Mouse (Mus musculus) heart, embryonic 11.5 days (tissue): Measurements from ENCODE around the gene Arid3a. TPM values are rescaled to one million over a fixed set of nuclear protein-coding genes. Genes with fewer than 3 reads are reported as not detected.

ENCODE experiments used
- ATAC-seq: fragments of 200-750 bp; cut with Nextera tagmentation; replicated peaks from 2 replicates; pipeline ENCODE4 v1.8.0; 2017; ENCODE audit warnings: moderate library complexity; ENCODE audit not compliant: insufficient number of reproducible peaks, low FRiP score, low TSS enrichment
- H3K27ac ChIP-seq: fragments of 300-500 bp; sonication (generic); 2 replicates; pipeline ENCODE4 v1.5.1; 2014; ENCODE audit warnings: mild to moderate bottlenecking, low read depth, low read length
- H3K27me3 ChIP-seq: fragments of 300-500 bp; sonication (generic); 2 replicates; pipeline ENCODE4 v1.6.1; 2014; ENCODE audit warnings: mild to moderate bottlenecking, low read length, mixed read lengths; ENCODE audit not compliant: control insufficient read depth, insufficient read depth
- H3K36me3 ChIP-seq: fragments of 300-500 bp; sonication (generic); 2 replicates; pipeline ENCODE4 v1.6.1; 2014; ENCODE audit warnings: mild to moderate bottlenecking, low read length, moderate library complexity, mixed read lengths; ENCODE audit not compliant: control insufficient read depth, insufficient read depth
- H3K4me1 ChIP-seq: fragments of 300-500 bp; sonication (generic); 2 replicates; pipeline ENCODE4 v1.6.1; 2014; ENCODE audit warnings: low read length; ENCODE audit not compliant: control insufficient read depth, insufficient read depth
- H3K4me2 ChIP-seq: fragments of 300-500 bp; sonication (generic); 2 replicates; pipeline ENCODE4 v1.6.1; 2014; ENCODE audit warnings: mild to moderate bottlenecking, moderate library complexity
- H3K4me3 ChIP-seq: fragments of 300-500 bp; sonication (generic); 2 replicates; pipeline ENCODE4 v1.5.1; 2014; ENCODE audit warnings: low read depth, low read length
- H3K9ac ChIP-seq: fragments of 300-500 bp; sonication (generic); 2 replicates; pipeline ENCODE4 v1.6.1; 2014; ENCODE audit warnings: mild to moderate bottlenecking, low read depth, low read length, moderate library complexity
- H3K9me3 ChIP-seq: fragments of 300-500 bp; sonication (generic); replicated peaks from 2 replicates; pipeline ENCODE4 v1.6.1; 2016; ENCODE audit warnings: low read length; ENCODE audit not compliant: control insufficient read depth
- WGBS: fragments of 180-500 bp; shearing (Covaris S2); extraction: QIAGEN DNeasy Blood & Tissue Kit; methylation state at CpG from one replicate; pipeline ENCODE4 v1.1.7; 2014; ENCODE audit not compliant: insufficient replicate concordance; 5-methylcytosine and 5-hydroxymethylcytosine counted together
- polyA plus RNA-seq: library from polyadenylated mRNA; unstranded; fragments of >200 nt; fragmentation: Nextera tagmentation; extraction: Ambion mirVana; gene quantifications from 2 replicates; pipeline ENCODE4 v1.2.1, GENCODE M21; 2014

Arid3a gene
- polyA plus RNA-seq, 1 experiment from 2014 or later: 12.7 TPM

DNA sequence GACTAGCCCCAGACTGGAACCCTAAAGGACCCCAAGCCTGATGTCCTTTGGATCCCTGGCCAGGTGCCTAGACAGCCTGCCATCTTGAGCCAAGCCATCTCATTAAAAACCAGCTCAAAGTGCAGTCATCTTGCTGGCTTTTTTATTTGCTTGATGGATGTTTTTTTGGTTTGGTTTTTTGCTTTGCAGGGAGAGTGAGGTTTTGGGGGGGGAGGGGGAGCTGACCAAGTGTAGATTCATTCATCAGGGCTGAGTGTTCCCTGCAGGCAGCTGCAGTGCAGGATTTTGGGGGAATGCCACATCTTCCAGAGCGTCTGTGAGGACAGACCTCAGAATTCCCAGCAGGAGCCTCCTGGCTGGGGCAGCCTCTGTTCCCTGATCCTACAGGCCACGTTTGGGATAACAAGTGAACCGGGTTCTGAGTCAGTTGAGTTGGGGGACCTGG is 42.3 kb downstream of the Arid3a start:
- H3K36me3 ChIP-seq: peaks cover 29% of the 10 kb centered on the region
- no peak overlapping the region for H3K9ac ChIP-seq
- no peak overlapping the region for H3K4me2 ChIP-seq
- WGBS: 14% methylated on average over 3 of the region's 3 CpGs
- H3K27ac ChIP-seq: no peak overlapping the region
- peaks cover 39% of the 10 kb centered on the region for H3K27me3 ChIP-seq
- peaks cover 8% of the 10 kb centered on the region for H3K4me1 ChIP-seq
- H3K9me3 ChIP-seq: no peaks in the 10 kb centered on the region
- H3K4me3 ChIP-seq: no peak overlapping the region
- no peak for ATAC-seq

GRCm38 (mm10) chr10:79970415-79971182 is 43.8 kb downstream of the Arid3a start, which contains the start of gene Grin3b:
TSS of gene Grin3b (plus strand) at chr10:79970715.
- H3K27me3 ChIP-seq: peaks cover 39% of the 10 kb centered on the region
- 8% methylated on average over 41 of the region's 47 CpGs for WGBS
- peaks cover 8% of the 10 kb centered on the region for H3K4me1 ChIP-seq
- H3K27ac ChIP-seq: no peak within 1 kb of the TSS
- H3K4me3 ChIP-seq: peak within 1 kb of the TSS; percentile 46
- peaks cover 31% of the 10 kb centered on the region for H3K36me3 ChIP-seq
- H3K9me3 ChIP-seq: no peaks in the 10 kb centered on the region
- peak within 1 kb of the TSS; percentile 93 for H3K4me2 ChIP-seq
- no peak for ATAC-seq
- peak within 1 kb of the TSS; percentile 63 for H3K9ac ChIP-seq

DNA sequence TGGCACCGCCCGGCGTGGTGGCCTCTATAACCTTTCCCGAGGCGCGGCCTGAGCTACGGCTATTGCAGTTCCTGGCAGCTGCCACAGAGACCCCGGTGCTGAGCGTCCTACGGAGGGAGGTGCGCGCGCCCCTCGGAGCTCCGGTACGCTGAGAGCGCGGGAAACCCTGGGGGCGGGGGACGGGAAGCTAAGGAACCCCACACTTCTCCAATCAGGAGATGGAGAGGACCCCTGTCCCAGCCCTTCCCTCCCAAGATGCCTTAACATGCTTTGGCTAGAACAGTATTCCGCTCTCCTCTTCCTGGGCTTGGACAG is 44.3 kb downstream of the Arid3a start:
- Histone ChIP-seq H3K4me2 (peak overlapping the region; percentile 93), H3K9me3 (no peaks in the 10 kb centered on the region), H3K4me1 (peaks cover 8% of the 10 kb centered on the region), H3K9ac (peak overlapping the region; percentile 63), H3K27ac (no peak overlapping the region), H3K36me3 (peaks cover 31% of the 10 kb centered on the region), H3K27me3 (peaks cover 39% of the 10 kb centered on the region), H3K4me3 (peak overlapping the region; percentile 46)
- WGBS: 5% methylated on average over 21 of the region's 21 CpGs
- ATAC-seq: no peak

- Histone ChIP-seq H3K4me2 (peak overlapping the region; percentile 9; the same call in 1 of the 2 replicates), H3K27me3 (peaks cover 39% of the 10 kb centered on the region), H3K4me1 (peaks cover 8% of the 10 kb centered on the region), H3K4me3 (no peak overlapping the region), H3K9ac (no peak overlapping the region), H3K9me3 (no peaks in the 10 kb centered on the region), H3K36me3 (peaks cover 31% of the 10 kb centered on the region), H3K27ac (no peak overlapping the region)
- 49% methylated on average over 14 of the region's 14 CpGs for WGBS
- ATAC-seq: no peak
These were observed 46.0 kb downstream of the Arid3a start for GRCm38 (mm10) chr10:79972831-79973230.

DNA sequence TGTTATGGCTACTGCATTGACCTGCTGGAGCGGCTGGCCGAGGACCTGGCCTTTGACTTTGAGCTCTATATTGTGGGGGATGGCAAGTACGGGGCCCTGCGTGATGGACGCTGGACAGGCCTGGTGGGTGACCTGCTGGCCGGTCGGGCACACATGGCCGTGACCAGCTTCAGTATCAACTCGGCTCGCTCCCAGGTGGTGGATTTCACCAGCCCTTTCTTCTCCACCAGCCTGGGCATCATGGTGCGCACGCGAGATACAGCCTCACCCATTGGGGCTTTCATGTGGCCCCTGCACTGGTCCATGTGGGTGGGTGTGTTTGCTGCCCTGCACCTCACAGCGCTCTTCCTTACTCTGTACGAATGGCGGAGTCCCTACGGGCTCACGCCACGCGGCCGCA is 47.2 kb downstream of the Arid3a start:
- H3K27me3 ChIP-seq: peaks cover 36% of the 10 kb centered on the region
- 87% methylated on average over 21 of the region's 21 CpGs for WGBS
- no peak overlapping the region for H3K4me2 ChIP-seq
- H3K27ac ChIP-seq: no peak overlapping the region
- peaks cover 39% of the 10 kb centered on the region for H3K36me3 ChIP-seq
- no peaks in the 10 kb centered on the region for H3K9me3 ChIP-seq
- no peak overlapping the region for H3K9ac ChIP-seq
- no peak overlapping the region for H3K4me3 ChIP-seq
- ATAC-seq: no peak
- H3K4me1 ChIP-seq: peaks cover 8% of the 10 kb centered on the region

GRCm38 (mm10) chr10:79974668-79975067 is 47.8 kb downstream of the Arid3a start:
- peaks cover 39% of the 10 kb centered on the region for H3K36me3 ChIP-seq
- peaks cover 9% of the 10 kb centered on the region for H3K4me1 ChIP-seq
- H3K4me3 ChIP-seq: no peak overlapping the region
- H3K9ac ChIP-seq: no peak overlapping the region
- no peak overlapping the region for H3K4me2 ChIP-seq
- H3K27ac ChIP-seq: no peak overlapping the region
- no peaks in the 10 kb centered on the region for H3K9me3 ChIP-seq
- peaks cover 31% of the 10 kb centered on the region for H3K27me3 ChIP-seq
- 86% methylated on average over 8 of the region's 8 CpGs for WGBS
- no peak for ATAC-seq

DNA sequence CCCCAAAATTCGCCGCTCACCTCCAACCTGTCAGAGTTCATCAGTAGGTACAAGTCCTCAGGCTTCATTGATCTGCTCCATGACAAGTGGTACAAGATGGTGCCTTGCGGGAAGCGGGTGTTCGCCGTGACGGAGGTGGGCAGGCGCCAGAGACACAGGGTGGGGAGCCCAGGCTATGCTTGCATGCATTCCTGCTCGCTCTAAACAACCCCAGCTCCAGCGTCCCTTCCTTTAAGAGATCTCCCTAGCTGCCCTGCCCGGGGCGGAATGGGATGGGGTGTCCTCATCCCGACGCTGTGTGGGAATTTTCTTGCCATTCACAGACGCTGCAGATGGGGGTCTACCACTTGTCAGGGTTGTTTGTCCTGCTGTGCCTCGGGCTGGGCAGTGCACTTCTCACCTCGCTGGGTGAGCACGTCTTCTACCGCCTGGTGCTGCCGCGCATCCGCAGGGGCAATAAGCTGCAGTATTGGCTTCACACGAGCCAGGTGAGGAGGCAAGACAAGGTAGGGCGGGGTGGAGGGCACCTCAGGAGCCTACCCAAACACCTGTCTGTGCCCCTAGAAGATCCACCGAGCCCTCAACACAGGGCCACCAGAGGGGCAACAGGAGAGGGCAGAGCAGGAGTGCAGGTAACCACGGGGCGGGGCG is 49.4 kb downstream of the Arid3a start:
- WGBS: 85% methylated on average over 28 of the region's 28 CpGs
- no peak for ATAC-seq
- Histone ChIP-seq H3K27ac (no peak overlapping the region), H3K4me1 (peaks cover 9% of the 10 kb centered on the region), H3K4me2 (no peak overlapping the region), H3K36me3 (peaks cover 41% of the 10 kb centered on the region), H3K27me3 (peaks cover 17% of the 10 kb centered on the region), H3K9ac (no peak overlapping the region), H3K4me3 (no peak overlapping the region), H3K9me3 (no peaks in the 10 kb centered on the region)

DNA sequence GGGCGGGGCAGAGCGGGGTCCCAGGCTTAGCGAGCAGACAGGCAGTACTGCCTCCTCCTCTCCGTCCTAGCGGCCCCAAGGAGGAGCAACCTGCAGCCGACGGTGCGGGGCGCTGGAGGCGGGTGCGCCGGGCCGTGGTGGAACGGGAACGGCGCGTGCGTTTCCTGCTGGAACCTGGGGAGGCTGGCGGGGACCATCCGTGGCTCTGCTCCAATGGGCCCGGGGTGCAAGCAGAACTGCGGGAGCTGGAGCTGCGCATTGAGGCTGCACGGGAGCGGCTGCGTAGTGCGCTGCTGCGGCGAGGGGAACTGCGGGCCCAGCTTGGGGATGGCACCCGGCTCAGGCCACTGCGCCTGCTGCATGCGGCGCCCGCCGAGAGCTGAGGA is 49.9 kb downstream of the Arid3a start:
- no peak overlapping the region for H3K27ac ChIP-seq

More for the DNA sequence above, 49.9 kb downstream of the Arid3a start:
- no peak overlapping the region for H3K4me3 ChIP-seq
- WGBS: 79% methylated on average over 33 of the region's 36 CpGs
- H3K36me3 ChIP-seq: peaks cover 42% of the 10 kb centered on the region
- no peak overlapping the region for H3K4me2 ChIP-seq
- no peak for ATAC-seq
- no peak overlapping the region for H3K9ac ChIP-seq
- H3K4me1 ChIP-seq: peaks cover 10% of the 10 kb centered on the region; the same call in 1 of the 2 replicates
- H3K27me3 ChIP-seq: peaks cover 12% of the 10 kb centered on the region
- H3K9me3 ChIP-seq: no peaks in the 10 kb centered on the region
